Mouse (Mus musculus): Measurements from ENCODE around the gene Rps8. TPM values are rescaled to one million over a fixed set of nuclear protein-coding genes. Genes with fewer than 3 reads are reported as not detected.
"Not testable (repeated sequence)": the region's sequence is repeated elsewhere in the genome, so short reads cannot be mapped to it uniquely, and the experiment has no call there.

Rps8 gene
- polyA plus RNA-seq, 1 experiment: 185 TPM

- Histone ChIP-seq H3K4me3 (ENCODE audit: control insufficient read depth, low read depth, low read length) (peak overlapping the region; percentile 72), H3K27me3 (ENCODE audit: control insufficient read depth, insufficient read depth, low read length) (no peaks in the 10 kb centered on the region), H3K4me1 (ENCODE audit: control insufficient read depth, insufficient read depth, low read length) (peaks cover 2% of the 10 kb centered on the region; the same call in 1 of the 2 replicates), H3K27ac (ENCODE audit: control insufficient read depth, insufficient read depth, low read depth, low read length) (peak overlapping the region; percentile 87), H3K36me3 (ENCODE audit: control insufficient read depth, insufficient read depth, low read length) (no peaks in the 10 kb centered on the region)
- TF ChIP-seq CTCF (IDR thresholded peaks at IDR 0.05; ENCODE audit: control insufficient read depth, insufficient read depth, insufficient replicate concordance, low read depth, low read length): peak; percentile 64; the same call in 1 of the 2 replicates
- TF ChIP-seq POLR2A (IDR thresholded peaks at IDR 0.05; ENCODE audit: control insufficient read depth, low read depth, low read length): no peak
Measured at GRCm38 (mm10) chr4:117189382-117189855, 33.4 kb upstream of the Rps8 start.

GRCm38 (mm10) chr4:117188969-117189368, 32.9 kb upstream of the Rps8 start:
- no peaks in the 10 kb centered on the region for H3K36me3 ChIP-seq (ENCODE audit: control insufficient read depth, insufficient read depth, low read length)
- peak overlapping the region; percentile 87 for H3K27ac ChIP-seq (ENCODE audit: control insufficient read depth, insufficient read depth, low read depth, low read length)
- TF ChIP-seq POLR2A (IDR thresholded peaks at IDR 0.05; ENCODE audit: control insufficient read depth, low read depth, low read length): no peak
- no peak for TF ChIP-seq CTCF (IDR thresholded peaks at IDR 0.05; ENCODE audit: control insufficient read depth, insufficient read depth, insufficient replicate concordance, low read depth, low read length)
- no peaks in the 10 kb centered on the region for H3K27me3 ChIP-seq (ENCODE audit: control insufficient read depth, insufficient read depth, low read length)
- H3K4me1 ChIP-seq (ENCODE audit: control insufficient read depth, insufficient read depth, low read length): peaks cover 2% of the 10 kb centered on the region; the same call in 1 of the 2 replicates
- peak overlapping the region; percentile 72 for H3K4me3 ChIP-seq (ENCODE audit: control insufficient read depth, low read depth, low read length)

- H3K36me3 ChIP-seq (ENCODE audit: control insufficient read depth, insufficient read depth, low read length); H3K27me3 ChIP-seq (ENCODE audit: control insufficient read depth, insufficient read depth, low read length); H3K4me1 ChIP-seq (ENCODE audit: control insufficient read depth, insufficient read depth, low read length): not testable (repeated sequence)
- Histone ChIP-seq H3K4me3 (ENCODE audit: control insufficient read depth, low read depth, low read length) (peak overlapping the region; percentile 99), H3K27ac (ENCODE audit: control insufficient read depth, insufficient read depth, low read depth, low read length) (peak overlapping the region; percentile 84)
Measured at GRCm38 (mm10) chr4:117182759-117183096, 26.7 kb upstream of the Rps8 start.

- TF ChIP-seq POLR2A (IDR thresholded peaks at IDR 0.05; ENCODE audit: control insufficient read depth, low read depth, low read length) (peak; percentile 38; the same call in 1 of the 2 replicates), CTCF (IDR thresholded peaks at IDR 0.05; ENCODE audit: control insufficient read depth, insufficient read depth, insufficient replicate concordance, low read depth, low read length) (no peak)
Measured at GRCm38 (mm10) chr4:117181863-117182758, 26.1 kb upstream of the Rps8 start, which contains the start of gene Kif2c. TSS of gene Kif2c (minus strand) at chr4:117182639.

GRCm38 (mm10) chr4:117169936-117170335, 13.9 kb upstream of the Rps8 start:
- H3K27ac ChIP-seq (ENCODE audit: control insufficient read depth, insufficient read depth, low read depth, low read length): no peak overlapping the region
- TF ChIP-seq CTCF (IDR thresholded peaks at IDR 0.05; ENCODE audit: control insufficient read depth, insufficient read depth, insufficient replicate concordance, low read depth, low read length) (no peak), POLR2A (IDR thresholded peaks at IDR 0.05; ENCODE audit: control insufficient read depth, low read depth, low read length) (no peak)
- peaks cover 2% of the 10 kb centered on the region; the same call in 1 of the 2 replicates for H3K36me3 ChIP-seq (ENCODE audit: control insufficient read depth, insufficient read depth, low read length)

More at GRCm38 (mm10) chr4:117181863-117182758, 26.1 kb upstream of the Rps8 start, which contains the start of gene Kif2c:
- Histone ChIP-seq H3K27me3 (ENCODE audit: control insufficient read depth, insufficient read depth, low read length) (no peaks in the 10 kb centered on the region), H3K4me1 (ENCODE audit: control insufficient read depth, insufficient read depth, low read length) (no peaks in the 10 kb centered on the region), H3K27ac (ENCODE audit: control insufficient read depth, insufficient read depth, low read depth, low read length) (peak within 1 kb of the TSS; percentile 97), H3K4me3 (ENCODE audit: control insufficient read depth, low read depth, low read length) (peak within 1 kb of the TSS; percentile 99), H3K36me3 (ENCODE audit: control insufficient read depth, insufficient read depth, low read length) (peaks cover 3% of the 10 kb centered on the region)

GRCm38 (mm10) chr4:117161183-117161582, 5.1 kb upstream of the Rps8 start:
- Histone ChIP-seq H3K4me3 (ENCODE audit: control insufficient read depth, low read depth, low read length) (no peak overlapping the region), H3K36me3 (ENCODE audit: control insufficient read depth, insufficient read depth, low read length) (0 out of 2 replicates have a peak, but pooled peaks cover 1% of the 10 kb centered on the region), H3K4me1 (ENCODE audit: control insufficient read depth, insufficient read depth, low read length) (peaks cover 3% of the 10 kb centered on the region), H3K27me3 (ENCODE audit: control insufficient read depth, insufficient read depth, low read length) (no peaks in the 10 kb centered on the region), H3K27ac (ENCODE audit: control insufficient read depth, insufficient read depth, low read depth, low read length) (no peak overlapping the region)
- TF ChIP-seq CTCF (IDR thresholded peaks at IDR 0.05; ENCODE audit: control insufficient read depth, insufficient read depth, insufficient replicate concordance, low read depth, low read length): no peak

More at GRCm38 (mm10) chr4:117169936-117170335, 13.9 kb upstream of the Rps8 start:
- H3K4me3 ChIP-seq (ENCODE audit: control insufficient read depth, low read depth, low read length): no peak overlapping the region
- H3K4me1 ChIP-seq (ENCODE audit: control insufficient read depth, insufficient read depth, low read length): no peaks in the 10 kb centered on the region
- H3K27me3 ChIP-seq (ENCODE audit: control insufficient read depth, insufficient read depth, low read length): no peaks in the 10 kb centered on the region

- Histone ChIP-seq H3K27ac (ENCODE audit: control insufficient read depth, insufficient read depth, low read depth, low read length) (no peak overlapping the region), H3K27me3 (ENCODE audit: control insufficient read depth, insufficient read depth, low read length) (no peaks in the 10 kb centered on the region), H3K4me3 (ENCODE audit: control insufficient read depth, low read depth, low read length) (no peak overlapping the region), H3K4me1 (ENCODE audit: control insufficient read depth, insufficient read depth, low read length) (peaks cover 3% of the 10 kb centered on the region), H3K36me3 (ENCODE audit: control insufficient read depth, insufficient read depth, low read length) (0 out of 2 replicates have a peak, but pooled peaks cover 1% of the 10 kb centered on the region)
- TF ChIP-seq POLR2A (IDR thresholded peaks at IDR 0.05; ENCODE audit: control insufficient read depth, low read depth, low read length) (no peak), CTCF (IDR thresholded peaks at IDR 0.05; ENCODE audit: control insufficient read depth, insufficient read depth, insufficient replicate concordance, low read depth, low read length) (no peak)
Measured at GRCm38 (mm10) chr4:117159666-117160065, 3.6 kb upstream of the Rps8 start.

Measured in testis, adult 2 months (tissue).